In the genomic region with DNA sequence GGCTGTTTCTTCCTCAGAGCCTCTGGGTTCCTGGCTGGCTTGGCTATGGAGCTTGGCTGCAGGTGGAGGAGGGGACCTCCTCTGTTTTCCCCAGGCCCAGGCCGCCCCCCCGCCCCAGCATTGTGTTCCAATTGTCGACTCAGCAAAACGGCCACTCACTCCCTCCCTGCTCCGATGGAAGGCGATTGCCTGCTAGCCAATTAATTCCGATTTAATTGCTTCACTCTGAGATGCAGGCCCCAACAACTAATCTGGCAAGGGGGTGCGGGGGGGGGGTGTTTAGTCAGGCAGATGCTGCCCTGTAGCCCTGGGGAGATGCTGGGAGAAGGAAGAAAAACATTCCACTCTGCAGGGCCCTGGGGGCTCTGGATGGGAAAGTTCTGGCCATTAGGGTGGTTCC, we compare ENCODE assay signal across 13 mouse cellular contexts. TPM values are rescaled to one million over a fixed set of nuclear protein-coding genes. Genes with fewer than 3 reads are reported as not detected.
DNase-seq lines count a peak whose midpoint lies in the region; ATAC-seq and TF ChIP-seq lines count a peak whose summit lies in the region.
"Had no signal": no experiment of that assay in that cellular context is flagged by ENCODE, and none has a peak within 500 bp of the region (broad histone marks: within the 10 kb centered on the region; RNA-seq: fewer than 3 reads in every experiment).

No protein-coding gene starts in this region.

- H3K9me3 ChIP-seq in kidney, embryonic 16.5 days (ENCODE audit: low read length), result no peaks in the 10 kb centered on the region
- H3K9me3 ChIP-seq in embryonic facial prominence, embryonic 13.5 days, result no peaks in the 10 kb centered on the region
- no peaks in the 10 kb centered on the region for H3K9me3 ChIP-seq in hindbrain, embryonic 12.5 days (replicated peaks)
- H3K9me3 ChIP-seq in midbrain, postnatal 0 days (ENCODE audit: low read length), result no peaks in the 10 kb centered on the region

- H3K4me1 ChIP-seq in kidney, embryonic 16.5 days (ENCODE audit: insufficient read depth, low read length), result peaks cover 30% of the 10 kb centered on the region
- H3K4me1 ChIP-seq in embryonic facial prominence, embryonic 13.5 days, result peaks cover 46% of the 10 kb centered on the region
- peaks cover 40% of the 10 kb centered on the region for H3K4me1 ChIP-seq in hindbrain, embryonic 12.5 days
- peaks cover 15% of the 10 kb centered on the region for H3K4me1 ChIP-seq in midbrain, postnatal 0 days (ENCODE audit: insufficient read depth, low read length)

- H3K9ac ChIP-seq in kidney, embryonic 16.5 days (replicated peaks; ENCODE audit: low read length), result no peak overlapping the region
- no peak overlapping the region for H3K9ac ChIP-seq in embryonic facial prominence, embryonic 13.5 days
- no peak overlapping the region for H3K9ac ChIP-seq in hindbrain, embryonic 12.5 days
- H3K9ac ChIP-seq in midbrain, postnatal 0 days (replicated peaks; ENCODE audit: low read length, poor library complexity, severe bottlenecking), result no peak overlapping the region

- DNase-seq in kidney, adult 8-10 months, result no peak
- DNase-seq in midbrain, postnatal 0 days (ENCODE audit: low spot score), result peak; percentile 46
- DNase-seq in adrenal gland, postnatal 10 days, result no peak
- no peak for DNase-seq in cerebellum, adult 11-12 months
- DNase-seq in frontal cortex, adult 2 months (ENCODE audit: extremely low spot score in 1 of 2, low spot score in 1 of 2), result no peak
- DNase-seq: cerebellum, adult 9-11 months; liver had no signal

- H3K4me2 ChIP-seq in kidney, embryonic 16.5 days (replicated peaks; ENCODE audit: low read depth, low read length), result no peak overlapping the region
- H3K4me2 ChIP-seq in embryonic facial prominence, embryonic 13.5 days, result no peak overlapping the region
- H3K4me2 ChIP-seq in hindbrain, embryonic 12.5 days (replicated peaks), result no peak overlapping the region
- H3K4me2 ChIP-seq in midbrain, postnatal 0 days (ENCODE audit: low read depth, low read length, poor library complexity, severe bottlenecking), result no peak overlapping the region

- peak overlapping the region; percentile 76; the same call in 1 of the 2 replicates for H3K27ac ChIP-seq in kidney, embryonic 16.5 days (ENCODE audit: low read length)
- H3K27ac ChIP-seq in embryonic facial prominence, embryonic 13.5 days, result 0 out of 2 replicates have a peak overlapping the region, but pooled peaks have one; percentile 62
- H3K27ac ChIP-seq in hindbrain, embryonic 12.5 days, result peak overlapping the region; percentile 81
- no peak overlapping the region for H3K27ac ChIP-seq in midbrain, postnatal 0 days (ENCODE audit: low read depth, low read length)

- no peak for TF ChIP-seq CTCF in midbrain, postnatal 0 days (IDR thresholded peaks at IDR 0.05)

- no peaks in the 10 kb centered on the region for H3K36me3 ChIP-seq in kidney, embryonic 16.5 days (ENCODE audit: insufficient read depth, low read length)
- no peaks in the 10 kb centered on the region for H3K36me3 ChIP-seq in embryonic facial prominence, embryonic 13.5 days
- no peaks in the 10 kb centered on the region for H3K36me3 ChIP-seq in hindbrain, embryonic 12.5 days
- H3K36me3 ChIP-seq in midbrain, postnatal 0 days (ENCODE audit: insufficient read depth, low read length), result no peaks in the 10 kb centered on the region

- WGBS in kidney, embryonic 16.5 days, result 8% methylated on average over 8 of the region's 8 CpGs
- WGBS in embryonic facial prominence, embryonic 13.5 days, result 15% methylated on average over 8 of the region's 8 CpGs
- 16% methylated on average over 8 of the region's 8 CpGs for WGBS in hindbrain, embryonic 12.5 days
- WGBS in midbrain, postnatal 0 days, result 13% methylated on average over 8 of the region's 8 CpGs

- ATAC-seq in kidney, embryonic 16.5 days (ENCODE audit: low FRiP score, low TSS enrichment), result no peak
- no peak for ATAC-seq in embryonic facial prominence, embryonic 13.5 days (ENCODE audit: insufficient number of reproducible peaks, insufficient read depth, low FRiP score, low TSS enrichment, low read depth)
- peak; percentile 62 for ATAC-seq in hindbrain, embryonic 12.5 days (ENCODE audit: low FRiP score)
- no peak for ATAC-seq in midbrain, postnatal 0 days (ENCODE audit: low FRiP score)
- ATAC-seq: inflammation-experienced regulatory T-cells, adult 6 months had no signal

- no peaks in the 10 kb centered on the region for H3K27me3 ChIP-seq in kidney, embryonic 16.5 days (ENCODE audit: insufficient read depth, low read length)
- H3K27me3 ChIP-seq in embryonic facial prominence, embryonic 13.5 days, result no peaks in the 10 kb centered on the region
- peaks cover 3% of the 10 kb centered on the region; the same call in 1 of the 2 replicates for H3K27me3 ChIP-seq in hindbrain, embryonic 12.5 days
- H3K27me3 ChIP-seq in midbrain, postnatal 0 days (ENCODE audit: insufficient read depth, low read length), result no peaks in the 10 kb centered on the region

- H3K4me3 ChIP-seq in kidney, embryonic 16.5 days (ENCODE audit: low read length), result no peak overlapping the region
- H3K4me3 ChIP-seq in embryonic facial prominence, embryonic 13.5 days, result no peak overlapping the region
- H3K4me3 ChIP-seq in hindbrain, embryonic 12.5 days, result no peak overlapping the region
- H3K4me3 ChIP-seq in midbrain, postnatal 0 days (ENCODE audit: low read depth, low read length), result no peak overlapping the region

RNA-seq across cellular contexts. Expression of gene Gm26897, which starts 38.4 kb away (rescaled TPM):
- polyA plus RNA-seq in kidney, embryonic 16.5 days (2015; fragmentation: Nextera tagmentation; extraction: Ambion mirVana), result not detected in 2 replicates
- polyA plus RNA-seq in embryonic facial prominence, embryonic 13.5 days (2015; fragmentation: Nextera tagmentation; extraction: Ambion mirVana), result not detected in 2 replicates
- not detected in 2 replicates for polyA plus RNA-seq in hindbrain, embryonic 12.5 days (2016; fragmentation: Nextera tagmentation; extraction: Ambion mirVana)
- not detected in 2 replicates for total RNA-seq in midbrain, postnatal 0 days (2014; rRNA removed)
- polyA plus RNA-seq in midbrain, postnatal 0 days (2015; fragmentation: Nextera tagmentation; extraction: Ambion mirVana), result not detected in 2 replicates
- total RNA-seq in adrenal gland, postnatal 10 days (2021), result not detected
- not detected in 2 replicates for polyA plus RNA-seq in frontal cortex, adult 2 months (2012; rRNA removed)
- total RNA-seq: adrenal gland, adult 18-20 months had no signal
- polyA plus RNA-seq: inflammation-experienced regulatory T-cells, adult 6 months; urinary bladder, adult 2 months had no signal
